Mouse (Mus musculus): ENCODE data around the gene Fstl3.

Gene Fstl3

GRCm38 (mm10) chr10:79783920-79784800, 7.1 kb downstream of the Fstl3 start:
- peak; percentile 51 for DNase-seq (ENCODE audit: low read depth, low spot score)

- peak; percentile 88 for DNase-seq (ENCODE audit: low read depth, low spot score)
These were observed 11.5 kb downstream of the Fstl3 start for GRCm38 (mm10) chr10:79788386-79789158.

- no peak for DNase-seq (ENCODE audit: low read depth, low spot score)
These were observed 12.5 kb downstream of the Fstl3 start for GRCm38 (mm10) chr10:79789581-79789980.

- no peak for DNase-seq (ENCODE audit: low read depth, low spot score)
These were observed 13.8 kb downstream of the Fstl3 start, which contains the start of gene Prss57 for GRCm38 (mm10) chr10:79790861-79791260. Prss57 (minus strand) TSS chr10:79790961.

GRCm38 (mm10) chr10:79792339-79793040, 15.4 kb downstream of the Fstl3 start:
- DNase-seq (ENCODE audit: low read depth, low spot score) = no peak

GRCm38 (mm10) chr10:79793051-79793737, 16.1 kb downstream of the Fstl3 start, which contains the start of gene Palm:
Palm (plus strand) TSS chr10:79793572.
- DNase-seq (ENCODE audit: low read depth, low spot score) = peak; percentile 66

- DNase-seq (ENCODE audit: low read depth, low spot score) = peak; percentile 52
These were observed 16.8 kb downstream of the Fstl3 start for GRCm38 (mm10) chr10:79793738-79794490.

GRCm38 (mm10) chr10:79794491-79794931, 17.4 kb downstream of the Fstl3 start:
- peak; percentile 61 for DNase-seq (ENCODE audit: low read depth, low spot score)

- no peak for DNase-seq (ENCODE audit: low read depth, low spot score)
These were observed 18.8 kb downstream of the Fstl3 start for GRCm38 (mm10) chr10:79795905-79796304.

GRCm38 (mm10) chr10:79797326-79797725, 20.3 kb downstream of the Fstl3 start:
- no peak for DNase-seq (ENCODE audit: low read depth, low spot score)

GRCm38 (mm10) chr10:79798289-79798928, 21.3 kb downstream of the Fstl3 start:
- peak; percentile 6 for DNase-seq (ENCODE audit: low read depth, low spot score)

- DNase-seq (ENCODE audit: low read depth, low spot score) = no peak
These were observed 23.4 kb downstream of the Fstl3 start for GRCm38 (mm10) chr10:79800508-79800907.

- DNase-seq (ENCODE audit: low read depth, low spot score) = peak; percentile 32
These were observed 24.8 kb downstream of the Fstl3 start for GRCm38 (mm10) chr10:79801837-79802236.

- DNase-seq (ENCODE audit: low read depth, low spot score) = peak; percentile 76
These were observed 25.4 kb downstream of the Fstl3 start for GRCm38 (mm10) chr10:79802331-79802971.

- DNase-seq (ENCODE audit: low read depth, low spot score) = no peak
These were observed 26.7 kb downstream of the Fstl3 start for GRCm38 (mm10) chr10:79803716-79804323.

- DNase-seq (ENCODE audit: low read depth, low spot score) = no peak
These were observed 28.6 kb downstream of the Fstl3 start for GRCm38 (mm10) chr10:79805636-79806035.

- DNase-seq (ENCODE audit: low read depth, low spot score) = no peak
These were observed 29.3 kb downstream of the Fstl3 start for GRCm38 (mm10) chr10:79806331-79806730.

GRCm38 (mm10) chr10:79806972-79807371, 29.9 kb downstream of the Fstl3 start:
- DNase-seq (ENCODE audit: low read depth, low spot score) = no peak

GRCm38 (mm10) chr10:79807826-79808225, 30.8 kb downstream of the Fstl3 start:
- DNase-seq (ENCODE audit: low read depth, low spot score) = no peak
